Mouse (Mus musculus): ENCODE measurements around the gene Cnbd2. TPM values are rescaled to one million over a fixed set of nuclear protein-coding genes. Genes with fewer than 3 reads are reported as not detected.

Cnbd2 gene
- polyA plus RNA-seq, 1 experiment: not detected

DNA sequence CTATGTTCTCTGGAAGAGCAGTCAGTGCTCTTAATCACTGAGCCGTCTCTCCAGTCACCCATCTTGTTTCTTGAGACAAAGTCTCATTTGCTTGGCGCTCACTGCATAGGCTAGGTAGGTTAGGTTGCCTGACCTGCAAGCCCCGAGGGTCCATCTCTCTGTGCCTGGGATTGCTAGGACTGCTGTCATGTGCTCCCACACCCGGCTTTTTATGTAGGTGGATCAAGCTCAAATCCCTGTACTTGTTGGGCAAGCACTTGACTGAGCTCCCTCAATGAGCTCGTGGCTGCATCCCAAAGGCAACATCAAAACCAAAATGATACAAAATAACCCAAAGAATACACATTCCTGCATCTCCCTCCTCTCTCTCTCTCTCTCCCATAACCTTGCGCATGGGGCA is 9.4 kb downstream of the Cnbd2 start:
- H3K27ac ChIP-seq (ENCODE audit: insufficient read depth, low read depth, low read length): no peak overlapping the region
- 90% methylated on average over 6 of the region's 6 CpGs for WGBS
- no peak overlapping the region for H3K4me3 ChIP-seq (ENCODE audit: insufficient read depth, low read depth, low read length)
- peaks cover 2% of the 10 kb centered on the region; the same call in 1 of the 2 replicates for H3K4me1 ChIP-seq (ENCODE audit: control insufficient read depth, insufficient read depth, low read length)
- TF ChIP-seq POLR2A (IDR thresholded peaks at IDR 0.05; ENCODE audit: insufficient read depth, low read depth, low read length) (no peak), CTCF (IDR thresholded peaks at IDR 0.05; ENCODE audit: insufficient read depth, low read depth, low read length) (no peak)

DNA sequence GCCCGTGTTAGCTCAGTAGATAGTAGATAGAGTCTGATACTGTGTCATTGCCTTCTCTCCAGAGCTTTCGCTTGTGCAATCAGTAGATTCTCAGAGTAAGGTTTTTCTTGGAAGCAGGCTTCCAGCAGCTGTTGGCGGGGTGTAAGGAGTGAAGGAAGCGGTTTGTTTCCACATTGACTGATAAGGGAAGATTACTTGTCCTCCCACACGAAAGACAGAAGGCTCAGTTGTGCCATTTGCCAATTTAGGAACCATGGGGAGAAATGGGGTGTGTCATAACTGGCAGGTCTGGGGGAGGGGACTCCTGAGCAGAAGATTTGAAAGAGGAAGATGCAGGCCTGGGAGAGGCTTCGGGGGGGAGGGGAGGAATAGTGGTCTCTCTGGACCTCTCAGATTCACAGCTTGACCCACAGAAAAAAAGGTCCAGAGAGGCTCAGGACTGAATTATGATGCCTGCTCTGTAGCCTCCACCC is 12.1 kb downstream of the Cnbd2 start:
- no peak overlapping the region for H3K27ac ChIP-seq (ENCODE audit: insufficient read depth, low read depth, low read length)
- no peak overlapping the region for H3K4me3 ChIP-seq (ENCODE audit: insufficient read depth, low read depth, low read length)
- 55% methylated on average over 6 of the region's 6 CpGs for WGBS
- TF ChIP-seq POLR2A (IDR thresholded peaks at IDR 0.05; ENCODE audit: insufficient read depth, low read depth, low read length) (no peak), CTCF (IDR thresholded peaks at IDR 0.05; ENCODE audit: insufficient read depth, low read depth, low read length) (no peak)
- H3K4me1 ChIP-seq (ENCODE audit: control insufficient read depth, insufficient read depth, low read length): peaks cover 2% of the 10 kb centered on the region; the same call in 1 of the 2 replicates

DNA sequence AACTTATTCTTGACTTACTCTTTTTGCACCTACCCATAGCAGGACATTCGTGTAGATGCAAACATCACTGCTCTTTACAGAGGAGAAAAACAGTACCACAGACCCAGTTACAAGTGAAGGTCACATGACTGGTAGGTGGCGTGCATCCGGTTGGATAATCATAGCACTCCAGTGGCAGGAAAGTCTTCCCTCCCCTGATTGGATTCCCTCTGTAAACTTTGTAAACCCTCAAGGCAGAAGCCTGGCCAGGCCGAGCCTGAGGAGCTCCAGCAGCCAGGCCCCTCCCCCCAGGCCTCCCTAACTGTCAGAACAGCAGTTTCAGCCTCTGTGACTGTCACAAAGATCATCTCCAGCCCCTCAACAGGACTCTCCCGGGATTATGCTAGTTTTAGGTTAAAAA is 12.6 kb downstream of the Cnbd2 start:
- Histone ChIP-seq H3K27ac (ENCODE audit: insufficient read depth, low read depth, low read length) (no peak overlapping the region), H3K4me1 (ENCODE audit: control insufficient read depth, insufficient read depth, low read length) (peaks cover 2% of the 10 kb centered on the region; the same call in 1 of the 2 replicates), H3K4me3 (ENCODE audit: insufficient read depth, low read depth, low read length) (no peak overlapping the region)
- no peak for TF ChIP-seq POLR2A (IDR thresholded peaks at IDR 0.05; ENCODE audit: insufficient read depth, low read depth, low read length)
- WGBS: 46% methylated on average over 5 of the region's 5 CpGs

DNA sequence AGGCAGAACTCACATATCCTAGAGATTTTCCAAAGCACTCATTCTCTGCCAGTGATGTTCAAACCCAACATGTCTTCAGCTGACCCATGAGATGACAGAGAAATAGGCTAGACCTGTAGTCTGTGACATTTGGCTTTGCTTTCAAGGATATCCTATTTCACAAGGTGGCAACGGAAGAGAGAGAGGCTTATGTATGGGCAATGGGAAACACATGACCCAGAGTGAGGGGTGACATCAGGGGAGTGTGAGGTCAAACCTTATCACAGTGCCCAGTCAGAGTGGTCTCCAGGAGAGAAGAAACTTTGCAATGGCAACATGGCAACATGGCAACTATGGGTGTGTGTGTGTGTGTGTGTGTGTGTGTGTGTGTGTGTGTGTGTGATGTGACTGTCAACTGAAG is 18.6 kb downstream of the Cnbd2 start:
- Histone ChIP-seq H3K4me3 (ENCODE audit: insufficient read depth, low read depth, low read length) (no peak overlapping the region), H3K27ac (ENCODE audit: insufficient read depth, low read depth, low read length) (no peak overlapping the region), H3K4me1 (ENCODE audit: control insufficient read depth, insufficient read depth, low read length) (no peaks in the 10 kb centered on the region; the same call in 1 of the 2 replicates)
- no peak for TF ChIP-seq CTCF (IDR thresholded peaks at IDR 0.05; ENCODE audit: insufficient read depth, low read depth, low read length)
- no peak for TF ChIP-seq POLR2A (IDR thresholded peaks at IDR 0.05; ENCODE audit: insufficient read depth, low read depth, low read length)
- 73% methylated on average over 1 of the region's 1 CpGs for WGBS

DNA sequence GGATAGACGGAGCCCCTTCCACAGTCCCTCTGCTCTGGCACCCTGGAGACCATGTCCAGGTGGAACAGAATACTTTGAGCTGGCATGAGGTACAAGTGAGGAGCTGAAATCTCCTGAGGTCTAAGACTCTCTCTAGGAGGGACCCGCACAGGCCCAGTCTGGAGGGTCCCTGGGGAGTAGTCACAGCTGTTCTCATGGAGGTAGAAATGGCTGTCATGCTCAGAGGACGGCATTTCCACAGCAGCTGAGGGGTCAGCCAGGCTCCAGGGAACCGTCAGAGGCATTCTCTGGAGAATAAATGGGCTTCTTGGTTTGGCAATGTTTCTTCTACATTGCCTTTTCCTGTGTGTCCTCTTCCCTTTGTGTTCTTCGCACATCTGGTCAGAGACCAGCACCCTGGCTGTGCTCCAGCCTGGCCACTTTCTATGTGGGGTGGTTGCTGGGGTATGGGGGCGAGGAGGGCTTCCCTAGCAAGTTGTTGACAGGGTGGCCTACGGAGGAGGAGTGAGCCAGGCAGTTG is 19.4 kb downstream of the Cnbd2 start:
- TF ChIP-seq CTCF (IDR thresholded peaks at IDR 0.05; ENCODE audit: insufficient read depth, low read depth, low read length) (no peak), POLR2A (IDR thresholded peaks at IDR 0.05; ENCODE audit: insufficient read depth, low read depth, low read length) (no peak)
- H3K27ac ChIP-seq (ENCODE audit: insufficient read depth, low read depth, low read length): no peak overlapping the region
- 84% methylated on average over 7 of the region's 7 CpGs for WGBS
- H3K4me1 ChIP-seq (ENCODE audit: control insufficient read depth, insufficient read depth, low read length): no peaks in the 10 kb centered on the region; the same call in 1 of the 2 replicates
- H3K4me3 ChIP-seq (ENCODE audit: insufficient read depth, low read depth, low read length): no peak overlapping the region

DNA sequence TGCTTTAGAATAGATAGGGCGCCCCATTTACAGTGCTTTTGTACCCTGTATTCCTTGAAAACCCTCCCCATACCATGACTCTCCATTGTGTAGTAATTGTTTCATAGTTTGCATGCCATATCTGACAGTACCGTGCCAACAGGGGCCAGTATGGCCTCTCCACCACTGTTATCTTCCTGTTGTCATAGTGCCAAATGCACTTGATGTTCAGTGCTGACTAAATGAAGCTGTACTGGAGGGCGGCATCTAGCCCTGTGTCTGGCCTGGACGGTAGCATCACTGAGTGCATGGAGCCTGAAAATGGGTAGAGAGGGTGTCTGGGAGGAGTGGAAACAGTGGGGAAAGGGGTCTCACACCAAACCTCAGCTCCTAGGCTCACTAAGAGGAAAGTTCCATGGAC is 28.0 kb downstream of the Cnbd2 start:
- Histone ChIP-seq H3K27ac (ENCODE audit: insufficient read depth, low read depth, low read length) (no peak overlapping the region), H3K4me3 (ENCODE audit: insufficient read depth, low read depth, low read length) (no peak overlapping the region), H3K4me1 (ENCODE audit: control insufficient read depth, insufficient read depth, low read length) (no peaks in the 10 kb centered on the region)
- TF ChIP-seq CTCF (IDR thresholded peaks at IDR 0.05; ENCODE audit: insufficient read depth, low read depth, low read length) (no peak), POLR2A (IDR thresholded peaks at IDR 0.05; ENCODE audit: insufficient read depth, low read depth, low read length) (no peak)
- 90% methylated on average over 4 of the region's 4 CpGs for WGBS

DNA sequence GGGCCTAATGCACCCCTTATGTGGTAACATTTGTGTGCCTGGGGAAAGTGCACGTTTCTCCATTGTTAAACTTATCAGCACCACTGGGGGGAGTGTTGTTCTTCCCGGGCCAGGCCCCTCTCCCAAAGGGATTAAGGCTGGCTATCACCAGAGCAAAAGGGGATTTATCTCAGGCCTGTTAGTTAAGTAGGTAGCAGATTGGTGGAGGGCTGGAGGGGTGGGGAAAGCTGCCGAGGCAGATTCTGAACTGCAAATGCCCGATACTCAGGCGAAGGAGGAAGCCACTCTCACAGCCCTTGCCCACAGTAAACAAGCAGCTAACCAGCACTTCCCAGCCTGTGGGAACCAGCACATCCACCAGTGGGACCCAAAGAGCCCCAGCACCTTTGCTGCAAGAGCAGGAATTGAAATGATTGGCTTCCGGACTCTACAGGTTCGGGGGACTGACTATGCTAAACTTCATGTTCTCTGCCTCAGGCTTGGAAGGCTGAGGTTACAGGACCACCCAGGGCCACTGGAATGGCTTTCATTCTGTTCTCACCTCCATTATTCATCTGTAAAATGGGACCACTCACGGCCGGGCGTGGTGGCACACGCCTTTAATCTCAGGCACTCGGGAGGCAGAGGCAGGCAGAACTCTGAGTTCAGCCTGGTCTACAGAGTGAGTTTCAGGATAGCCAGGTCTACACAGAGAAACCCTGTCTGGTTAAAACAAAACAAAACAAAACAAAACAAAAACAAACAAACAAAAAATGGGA is 32.9 kb downstream of the Cnbd2 start:
- no peak overlapping the region for H3K4me3 ChIP-seq (ENCODE audit: insufficient read depth, low read depth, low read length)
- no peaks in the 10 kb centered on the region for H3K4me1 ChIP-seq (ENCODE audit: control insufficient read depth, insufficient read depth, low read length)
- WGBS: 62% methylated on average over 12 of the region's 12 CpGs
- peak; percentile 19; the same call in 1 of the 2 replicates for TF ChIP-seq CTCF (IDR thresholded peaks at IDR 0.05; ENCODE audit: insufficient read depth, low read depth, low read length)
- no peak for TF ChIP-seq POLR2A (IDR thresholded peaks at IDR 0.05; ENCODE audit: insufficient read depth, low read depth, low read length)
- H3K27ac ChIP-seq (ENCODE audit: insufficient read depth, low read depth, low read length): no peak overlapping the region

DNA sequence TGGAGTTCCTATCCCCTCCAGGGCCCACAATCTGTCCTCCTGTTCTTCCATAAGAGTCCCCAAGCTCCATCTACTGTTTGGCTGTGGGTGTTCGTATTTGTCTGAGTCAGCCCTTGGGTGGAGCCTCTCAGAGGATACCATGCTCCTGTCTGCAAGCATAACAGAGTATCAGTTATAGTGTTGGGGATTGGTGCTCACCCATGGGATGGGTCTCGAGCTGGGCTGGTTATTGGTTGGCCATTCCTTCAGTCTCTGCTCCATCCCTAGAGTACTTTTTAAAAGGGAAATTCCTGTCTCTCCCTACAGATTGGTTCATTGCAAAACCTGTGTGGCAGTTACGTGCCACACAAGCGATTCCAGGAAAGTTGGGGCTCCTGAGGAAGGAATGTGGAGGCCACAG is 36.7 kb downstream of the Cnbd2 start:
- 75% methylated on average over 4 of the region's 4 CpGs for WGBS

DNA sequence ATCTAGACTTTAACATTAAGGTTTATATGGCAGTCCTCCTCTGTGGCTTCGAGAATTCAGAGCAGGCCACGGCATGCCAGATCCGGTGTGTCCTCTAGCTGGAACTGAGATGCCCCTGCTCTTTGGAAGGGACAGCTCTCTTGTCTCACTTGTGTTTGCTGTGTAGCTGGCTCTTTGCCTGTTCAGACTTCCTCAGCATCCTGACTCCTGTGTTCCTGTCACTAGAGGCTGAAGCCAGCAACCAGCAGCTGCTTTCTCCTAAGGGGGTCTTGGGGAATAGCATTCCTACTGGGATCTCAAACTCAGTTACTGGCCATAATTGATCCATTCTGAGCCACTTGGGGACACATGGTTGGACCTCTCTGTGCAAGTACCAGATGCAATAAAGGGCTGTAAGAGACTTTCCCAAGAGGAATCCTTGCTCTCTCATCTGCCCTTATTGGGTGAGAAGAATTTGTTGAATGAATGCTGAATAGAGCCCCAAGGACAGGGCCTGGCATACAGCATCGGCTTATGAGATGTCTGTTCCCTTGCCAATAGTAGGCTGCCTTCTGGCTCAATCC is 37.3 kb downstream of the Cnbd2 start:
- Histone ChIP-seq H3K4me1 (ENCODE audit: control insufficient read depth, insufficient read depth, low read length) (peaks cover 5% of the 10 kb centered on the region; the same call in 1 of the 2 replicates), H3K4me3 (ENCODE audit: insufficient read depth, low read depth, low read length) (no peak overlapping the region), H3K27ac (ENCODE audit: insufficient read depth, low read depth, low read length) (no peak overlapping the region)
- TF ChIP-seq CTCF (IDR thresholded peaks at IDR 0.05; ENCODE audit: insufficient read depth, low read depth, low read length) (no peak), POLR2A (IDR thresholded peaks at IDR 0.05; ENCODE audit: insufficient read depth, low read depth, low read length) (no peak)
- WGBS: 75% methylated on average over 4 of the region's 4 CpGs

More for the DNA sequence above, 36.7 kb downstream of the Cnbd2 start:
- no peak for TF ChIP-seq CTCF (IDR thresholded peaks at IDR 0.05; ENCODE audit: insufficient read depth, low read depth, low read length)
- Histone ChIP-seq H3K27ac (ENCODE audit: insufficient read depth, low read depth, low read length) (no peak overlapping the region), H3K4me1 (ENCODE audit: control insufficient read depth, insufficient read depth, low read length) (peaks cover 5% of the 10 kb centered on the region; the same call in 1 of the 2 replicates), H3K4me3 (ENCODE audit: insufficient read depth, low read depth, low read length) (no peak overlapping the region)
